Mouse (Mus musculus): ENCODE measurements around the gene Vti1a. TPM values are rescaled to one million over a fixed set of nuclear protein-coding genes. Genes with fewer than 3 reads are reported as not detected.

Gene Vti1a
- total and polyA plus RNA-seq, 2 experiments from 2014 or later: 28.2 to 37.6 TPM

DNA sequence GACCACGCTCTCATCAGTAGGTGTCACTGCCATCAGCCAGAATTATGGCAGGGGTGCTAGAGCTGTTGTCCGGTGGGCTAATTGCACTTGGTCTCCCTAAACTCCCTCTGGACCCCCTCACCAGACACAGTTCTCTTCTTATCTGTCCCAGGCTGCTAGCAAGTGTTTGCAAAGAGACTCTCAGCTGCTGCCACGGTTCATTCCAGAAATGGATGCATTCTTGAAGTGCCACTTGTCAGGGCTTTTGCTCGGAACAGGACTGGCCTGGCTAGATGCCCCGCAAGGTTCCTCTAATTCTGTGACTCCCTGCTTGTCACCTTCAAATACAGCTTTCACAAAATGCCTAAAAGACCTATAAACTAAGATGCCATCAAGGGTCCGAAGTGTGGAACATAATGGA is 280.7 kb downstream of the Vti1a start:
- DNase-seq (ENCODE audit: low spot score): no peak

GRCm38 (mm10) chr19:55597296-55597695 is 281.2 kb downstream of the Vti1a start:
- Histone ChIP-seq H3K9ac (replicated peaks; ENCODE audit: low read length) (no peak overlapping the region), H3K4me2 (ENCODE audit: low read depth, low read length) (no peak overlapping the region), H3K4me3 (ENCODE audit: low read length) (no peak overlapping the region), H3K4me1 (ENCODE audit: insufficient read depth, low read length) (0 out of 2 replicates have a peak, but pooled peaks cover 3% of the 10 kb centered on the region), H3K27ac (no peak overlapping the region), H3K9me3 (ENCODE audit: low read length) (no peaks in the 10 kb centered on the region), H3K36me3 (ENCODE audit: insufficient read depth, low read length) (no peaks in the 10 kb centered on the region), H3K27me3 (ENCODE audit: insufficient read depth, low read length) (no peaks in the 10 kb centered on the region)
- no peak for ATAC-seq
- no peak for TF ChIP-seq CTCF (IDR thresholded peaks at IDR 0.05; ENCODE audit: low read depth)
- 41% methylated on average over 2 of the region's 2 CpGs for WGBS
- no peak for DNase-seq (ENCODE audit: low spot score)

More for the DNA sequence above, 280.7 kb downstream of the Vti1a start:
- no peak for ATAC-seq
- Histone ChIP-seq H3K9ac (replicated peaks; ENCODE audit: low read length) (no peak overlapping the region), H3K36me3 (ENCODE audit: insufficient read depth, low read length) (no peaks in the 10 kb centered on the region), H3K4me3 (ENCODE audit: low read length) (no peak overlapping the region), H3K27me3 (ENCODE audit: insufficient read depth, low read length) (no peaks in the 10 kb centered on the region), H3K4me1 (ENCODE audit: insufficient read depth, low read length) (0 out of 2 replicates have a peak, but pooled peaks cover 3% of the 10 kb centered on the region), H3K9me3 (ENCODE audit: low read length) (no peaks in the 10 kb centered on the region), H3K27ac (no peak overlapping the region), H3K4me2 (ENCODE audit: low read depth, low read length) (no peak overlapping the region)
- TF ChIP-seq CTCF (IDR thresholded peaks at IDR 0.05; ENCODE audit: low read depth): no peak
- WGBS: 70% methylated on average over 6 of the region's 6 CpGs

GRCm38 (mm10) chr19:55597951-55598350 is 281.9 kb downstream of the Vti1a start:
- TF ChIP-seq CTCF (IDR thresholded peaks at IDR 0.05; ENCODE audit: low read depth): no peak
- H3K4me2 ChIP-seq (ENCODE audit: low read depth, low read length): no peak overlapping the region

GRCm38 (mm10) chr19:55599124-55599523 is 283.0 kb downstream of the Vti1a start:
- no peak for ATAC-seq
- WGBS: 55% methylated on average over 6 of the region's 6 CpGs

More at GRCm38 (mm10) chr19:55597951-55598350, 281.9 kb downstream of the Vti1a start:
- WGBS: 40% methylated on average over 12 of the region's 12 CpGs
- H3K36me3 ChIP-seq (ENCODE audit: insufficient read depth, low read length): no peaks in the 10 kb centered on the region
- no peaks in the 10 kb centered on the region for H3K9me3 ChIP-seq (ENCODE audit: low read length)
- H3K27ac ChIP-seq: no peak overlapping the region
- no peak overlapping the region for H3K9ac ChIP-seq (replicated peaks; ENCODE audit: low read length)
- H3K4me3 ChIP-seq (ENCODE audit: low read length): no peak overlapping the region
- H3K4me1 ChIP-seq (ENCODE audit: insufficient read depth, low read length): 0 out of 2 replicates have a peak, but pooled peaks cover 3% of the 10 kb centered on the region
- no peak for ATAC-seq
- DNase-seq (ENCODE audit: low spot score): no peak
- H3K27me3 ChIP-seq (ENCODE audit: insufficient read depth, low read length): no peaks in the 10 kb centered on the region

GRCm38 (mm10) chr19:55607725-55608124 is 291.6 kb downstream of the Vti1a start:
- H3K4me2 ChIP-seq (ENCODE audit: low read depth, low read length): no peak overlapping the region
- H3K4me1 ChIP-seq (ENCODE audit: insufficient read depth, low read length): no peaks in the 10 kb centered on the region
- no peak for DNase-seq (ENCODE audit: low spot score)
- ATAC-seq: no peak
- H3K36me3 ChIP-seq (ENCODE audit: insufficient read depth, low read length): no peaks in the 10 kb centered on the region
- no peak overlapping the region for H3K27ac ChIP-seq
- H3K27me3 ChIP-seq (ENCODE audit: insufficient read depth, low read length): no peaks in the 10 kb centered on the region
- 79% methylated on average over 10 of the region's 10 CpGs for WGBS
- H3K9ac ChIP-seq (replicated peaks; ENCODE audit: low read length): no peak overlapping the region
- no peaks in the 10 kb centered on the region for H3K9me3 ChIP-seq (ENCODE audit: low read length)
- no peak overlapping the region for H3K4me3 ChIP-seq (ENCODE audit: low read length)
- TF ChIP-seq CTCF (IDR thresholded peaks at IDR 0.05; ENCODE audit: low read depth): no peak

More at GRCm38 (mm10) chr19:55599124-55599523, 283.0 kb downstream of the Vti1a start:
- H3K27ac ChIP-seq: no peak overlapping the region
- no peak for TF ChIP-seq CTCF (IDR thresholded peaks at IDR 0.05; ENCODE audit: low read depth)
- no peak overlapping the region for H3K4me3 ChIP-seq (ENCODE audit: low read length)
- no peak for DNase-seq (ENCODE audit: low spot score)
- H3K9me3 ChIP-seq (ENCODE audit: low read length): no peaks in the 10 kb centered on the region
- H3K27me3 ChIP-seq (ENCODE audit: insufficient read depth, low read length): no peaks in the 10 kb centered on the region
- no peak overlapping the region for H3K9ac ChIP-seq (replicated peaks; ENCODE audit: low read length)
- H3K4me2 ChIP-seq (ENCODE audit: low read depth, low read length): no peak overlapping the region
- H3K4me1 ChIP-seq (ENCODE audit: insufficient read depth, low read length): no peaks in the 10 kb centered on the region
- H3K36me3 ChIP-seq (ENCODE audit: insufficient read depth, low read length): no peaks in the 10 kb centered on the region

- ATAC-seq: no peak
- no peak overlapping the region for H3K9ac ChIP-seq (replicated peaks; ENCODE audit: low read length)
- no peaks in the 10 kb centered on the region for H3K9me3 ChIP-seq (ENCODE audit: low read length)
- no peaks in the 10 kb centered on the region for H3K27me3 ChIP-seq (ENCODE audit: insufficient read depth, low read length)
- DNase-seq (ENCODE audit: low spot score): no peak
- H3K4me1 ChIP-seq (ENCODE audit: insufficient read depth, low read length): no peaks in the 10 kb centered on the region
- H3K4me2 ChIP-seq (ENCODE audit: low read depth, low read length): no peak overlapping the region
- WGBS: 65% methylated on average over 14 of the region's 14 CpGs
- no peak for TF ChIP-seq CTCF (IDR thresholded peaks at IDR 0.05; ENCODE audit: low read depth)
- no peaks in the 10 kb centered on the region for H3K36me3 ChIP-seq (ENCODE audit: insufficient read depth, low read length)
- no peak overlapping the region for H3K27ac ChIP-seq
- H3K4me3 ChIP-seq (ENCODE audit: low read length): no peak overlapping the region
These were observed 292.8 kb downstream of the Vti1a start for GRCm38 (mm10) chr19:55608858-55609375.

- no peaks in the 10 kb centered on the region for H3K9me3 ChIP-seq (ENCODE audit: low read length)
- WGBS: 90% methylated on average over 3 of the region's 3 CpGs
- ATAC-seq (no peak), DNase-seq (ENCODE audit: low spot score) (no peak)
- no peak overlapping the region for H3K4me3 ChIP-seq (ENCODE audit: low read length)
- no peaks in the 10 kb centered on the region for H3K36me3 ChIP-seq (ENCODE audit: insufficient read depth, low read length)
- H3K4me2 ChIP-seq (ENCODE audit: low read depth, low read length): no peak overlapping the region
- H3K9ac ChIP-seq (replicated peaks; ENCODE audit: low read length): no peak overlapping the region
- no peak for TF ChIP-seq CTCF (IDR thresholded peaks at IDR 0.05; ENCODE audit: low read depth)
- no peaks in the 10 kb centered on the region for H3K4me1 ChIP-seq (ENCODE audit: insufficient read depth, low read length)
- no peaks in the 10 kb centered on the region for H3K27me3 ChIP-seq (ENCODE audit: insufficient read depth, low read length)
- H3K27ac ChIP-seq: no peak overlapping the region
These were observed 293.7 kb downstream of the Vti1a start for GRCm38 (mm10) chr19:55609806-55610205.

Measured in hindbrain, postnatal 0 days (tissue).